Mouse (Mus musculus): ENCODE measurements around the gene Hoxb13.

The Hoxb13 gene

DNA sequence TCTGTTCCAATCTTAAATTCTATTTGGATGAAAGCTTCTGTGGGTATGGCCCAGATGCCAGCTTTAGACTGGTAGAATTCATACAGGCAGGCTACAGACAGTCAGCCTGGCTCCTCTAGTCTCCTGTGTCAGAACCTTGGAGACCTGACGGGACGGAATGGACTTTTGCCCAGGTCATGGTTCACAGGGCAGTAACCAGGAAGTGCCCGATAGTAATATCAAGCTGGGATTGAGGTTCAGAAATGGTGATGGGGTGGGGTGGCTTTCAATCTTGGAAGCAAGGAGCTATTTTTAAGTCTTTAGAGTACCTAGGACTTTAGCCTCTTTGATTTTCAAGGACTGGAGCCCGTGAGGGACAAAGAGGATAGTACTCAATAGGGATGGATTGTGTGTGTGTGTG is 6.8 kb upstream of the Hoxb13 start:
- in situ Hi-C loops (cut with MboI; ENCODE audit: unreplicated experiment in 2 of 2): no loop called here

DNA sequence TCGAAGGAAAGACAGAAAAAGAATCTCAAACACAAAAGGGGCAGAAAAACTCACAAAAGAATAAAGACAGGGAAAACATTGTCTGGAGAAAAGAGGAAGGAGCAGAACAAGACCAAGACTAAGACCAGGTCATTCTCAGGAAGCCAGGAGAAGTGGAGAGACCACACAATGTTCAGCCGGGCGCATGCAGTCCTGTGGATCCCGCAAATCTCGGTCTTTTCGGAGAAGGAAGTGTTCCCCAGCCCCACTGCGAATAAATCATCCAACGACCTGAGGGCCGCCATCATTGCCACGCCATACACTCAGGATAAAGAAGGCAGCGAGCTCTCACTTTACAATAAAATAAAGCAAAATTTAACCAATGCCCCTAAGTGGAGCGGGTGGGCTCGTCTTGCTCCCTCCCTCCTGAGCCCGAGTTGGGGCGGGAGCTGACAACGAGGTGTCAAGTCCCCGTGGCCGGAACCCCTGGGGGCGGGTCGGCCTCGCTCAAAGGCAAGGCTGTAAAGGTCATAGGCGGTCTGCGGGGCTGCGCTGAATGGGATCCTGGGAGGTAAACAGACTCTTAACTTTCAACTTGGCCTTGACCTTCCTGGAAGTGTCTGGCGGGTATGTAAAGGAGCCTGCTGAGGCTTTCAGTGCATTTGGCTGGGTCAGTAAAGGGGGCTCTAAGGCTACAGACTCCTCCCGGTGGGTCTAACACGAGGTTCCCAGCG is 4.2 kb upstream of the Hoxb13 start:
- in situ Hi-C loops (cut with MboI; ENCODE audit: unreplicated experiment in 2 of 2): no loop called here

DNA sequence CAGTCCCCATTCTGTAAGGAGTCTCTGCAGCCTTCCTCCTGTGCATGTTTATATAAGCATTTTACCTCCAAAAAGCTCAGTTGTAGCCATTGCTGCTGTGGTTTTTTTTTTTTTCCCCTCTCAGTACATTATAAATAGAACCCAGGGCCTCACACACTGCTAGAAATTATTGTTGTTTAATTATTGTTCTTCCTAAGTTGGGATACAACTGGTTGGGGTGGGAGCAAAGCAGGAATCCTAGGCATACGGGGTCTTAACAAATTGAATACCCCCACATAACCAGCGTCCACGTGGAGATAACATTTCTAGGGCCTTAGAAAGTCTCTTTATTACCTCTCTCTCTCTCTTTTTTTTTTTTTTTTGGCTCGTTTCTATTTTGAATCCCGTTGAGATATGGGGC is 3.0 kb upstream of the Hoxb13 start:
- in situ Hi-C loops (cut with MboI; ENCODE audit: unreplicated experiment in 2 of 2): no loop called here

DNA sequence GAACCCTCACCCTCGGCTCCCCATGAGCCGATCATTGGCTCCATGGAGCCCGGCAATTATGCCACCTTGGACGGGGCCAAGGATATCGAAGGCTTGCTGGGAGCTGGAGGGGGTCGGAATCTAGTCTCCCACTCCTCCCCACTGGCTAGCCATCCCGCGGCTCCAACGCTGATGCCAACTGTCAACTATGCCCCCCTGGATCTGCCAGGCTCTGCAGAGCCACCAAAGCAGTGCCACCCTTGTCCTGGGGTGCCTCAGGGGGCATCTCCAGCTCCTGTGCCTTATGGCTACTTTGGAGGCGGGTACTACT is 240 bp downstream of the Hoxb13 start:
- in situ Hi-C loops (cut with MboI; ENCODE audit: unreplicated experiment in 2 of 2): no loop called here

DNA sequence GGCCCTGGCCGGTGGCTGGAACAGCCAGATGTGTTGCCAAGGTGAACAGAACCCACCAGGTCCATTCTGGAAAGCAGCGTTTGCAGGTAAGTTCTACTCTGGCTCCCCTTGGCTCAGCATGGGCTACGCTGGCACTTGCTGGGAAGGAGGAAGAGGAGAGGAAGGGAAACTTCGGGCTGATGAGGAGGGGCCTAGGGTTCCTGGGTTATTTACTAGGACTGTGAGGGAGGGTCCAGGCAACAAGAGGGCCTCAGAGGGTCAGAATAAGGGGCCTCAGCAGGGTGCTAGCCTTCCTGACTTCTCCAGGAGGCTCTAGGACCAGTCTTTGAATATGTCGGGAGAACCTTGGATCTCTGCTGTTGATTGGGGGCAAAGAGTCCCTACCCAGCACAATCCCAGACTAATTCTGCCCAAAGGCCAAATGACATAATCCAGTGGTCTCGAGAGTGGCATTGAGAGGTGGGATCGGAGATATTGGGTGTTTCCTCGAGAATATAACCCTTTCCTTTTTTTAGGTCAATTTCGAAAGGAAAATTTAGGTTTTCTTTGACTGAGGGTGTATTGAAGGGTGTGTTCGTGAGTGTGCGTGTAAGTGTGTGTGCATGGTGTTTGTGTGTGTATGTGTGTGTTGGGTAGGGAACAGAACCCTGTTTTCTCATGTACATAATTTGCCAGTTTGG is 985 bp downstream of the Hoxb13 start:
- in situ Hi-C loops (cut with MboI; ENCODE audit: unreplicated experiment in 2 of 2): no loop called here

DNA sequence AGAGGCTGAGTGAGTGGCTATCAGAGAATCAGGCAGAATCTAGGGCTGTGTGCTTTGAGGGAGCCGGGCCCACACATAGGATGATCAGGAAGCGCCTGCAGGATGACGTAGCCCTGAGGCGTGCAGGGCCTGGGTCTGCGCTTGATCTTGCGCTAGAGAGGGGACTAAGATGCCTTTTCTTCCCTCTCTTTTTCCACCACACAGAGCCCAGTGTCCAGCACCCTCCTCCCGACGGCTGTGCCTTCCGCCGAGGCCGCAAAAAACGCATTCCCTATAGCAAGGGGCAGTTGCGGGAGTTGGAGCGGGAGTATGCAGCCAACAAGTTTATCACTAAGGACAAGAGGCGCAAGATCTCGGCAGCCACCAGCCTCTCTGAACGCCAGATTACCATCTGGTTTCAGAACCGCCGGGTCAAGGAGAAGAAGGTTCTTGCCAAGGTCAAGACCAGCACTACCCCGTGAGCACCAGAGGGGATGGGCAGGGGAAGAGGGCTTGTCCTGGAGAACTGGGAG is 1.7 kb downstream of the Hoxb13 start:
- in situ Hi-C loops (cut with MboI; ENCODE audit: unreplicated experiment in 2 of 2): no loop called here

DNA sequence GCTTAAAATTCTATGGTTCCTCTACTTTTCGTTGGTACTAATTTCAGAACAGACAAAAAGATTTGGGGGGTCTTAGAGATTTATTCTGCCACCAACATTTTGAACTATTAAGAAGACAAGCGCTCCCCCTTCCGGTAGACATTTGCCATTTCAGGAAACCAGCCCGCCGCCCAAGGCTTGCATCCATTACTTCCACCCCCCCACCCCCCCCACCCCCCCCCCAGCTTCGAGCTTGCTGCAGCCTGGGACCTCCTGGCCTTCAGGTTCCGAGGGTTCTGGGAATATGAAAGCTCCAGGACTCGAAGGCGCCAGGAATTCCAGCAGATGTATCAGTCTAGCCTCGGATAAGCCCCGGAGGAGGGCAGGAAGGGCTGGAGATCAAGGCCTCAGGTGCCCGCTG is 4.5 kb downstream of the Hoxb13 start:
- in situ Hi-C loops (cut with MboI; ENCODE audit: unreplicated experiment in 2 of 2): no loop called here

DNA sequence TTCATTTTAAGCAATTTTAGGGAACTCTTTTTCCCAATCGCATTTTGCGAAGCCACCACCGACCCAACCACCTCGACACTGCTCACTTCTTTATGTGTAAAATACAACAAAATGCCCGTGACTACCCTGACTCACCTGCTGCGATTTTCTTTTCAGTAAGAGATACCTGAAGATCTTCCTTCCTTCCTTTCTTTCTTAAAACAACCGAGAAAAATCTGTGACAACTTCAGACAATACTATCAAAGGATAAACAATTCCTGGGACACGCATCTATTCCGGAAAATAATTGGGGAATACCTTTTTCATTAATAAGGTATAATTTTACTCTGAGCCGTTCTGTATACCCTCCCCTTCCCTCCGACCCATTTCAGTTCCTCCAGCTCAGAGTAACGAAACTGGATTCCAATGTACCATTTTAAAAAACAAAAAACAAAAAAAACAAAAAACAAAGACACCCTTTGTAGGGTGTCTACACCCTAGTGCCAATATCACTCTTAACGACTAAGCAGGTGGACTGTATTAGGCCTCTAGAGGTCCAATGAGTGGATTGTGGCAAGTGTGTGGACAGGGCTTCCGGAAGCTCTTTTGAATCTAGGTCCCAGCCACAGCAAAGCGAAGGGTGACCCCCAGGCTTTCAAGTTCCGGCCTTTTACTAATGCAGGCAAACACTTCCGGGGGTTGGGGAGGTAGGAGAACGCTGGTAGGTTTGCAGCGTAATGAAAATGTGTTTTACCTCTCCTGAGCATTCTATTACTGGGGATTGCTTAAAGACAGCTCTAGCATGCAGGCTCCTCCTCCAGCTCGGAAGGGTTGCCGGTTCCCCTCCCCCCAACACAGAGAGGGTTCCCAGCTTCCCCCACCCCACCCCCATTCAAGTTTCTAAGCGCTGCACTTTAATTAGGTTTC is 5.3 kb downstream of the Hoxb13 start:
- in situ Hi-C loops (cut with MboI; ENCODE audit: unreplicated experiment in 2 of 2): no loop called here

DNA sequence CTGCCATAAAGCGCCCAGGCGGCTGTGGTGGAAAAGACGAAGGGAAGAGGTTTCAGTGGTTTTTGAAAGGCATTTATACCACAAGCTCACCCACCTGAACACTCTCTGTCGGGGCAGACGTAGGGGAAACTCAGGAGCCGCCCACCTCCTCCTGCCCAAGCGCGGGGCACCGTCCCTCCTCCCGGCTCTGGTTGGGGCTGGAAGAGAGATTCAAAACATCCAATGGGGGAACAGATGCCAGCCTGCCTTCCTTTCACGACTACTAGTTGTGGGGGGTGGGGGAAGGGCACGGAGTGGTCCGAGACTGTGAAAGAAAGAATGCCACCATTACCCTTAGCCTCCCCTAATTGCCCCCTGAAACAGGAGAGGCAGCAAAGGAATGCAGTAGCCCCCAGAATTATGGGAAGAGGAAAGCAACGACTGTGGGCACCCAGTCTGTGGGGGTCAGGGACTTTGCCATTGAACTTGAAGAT is 6.1 kb downstream of the Hoxb13 start:
- in situ Hi-C loops (cut with MboI; ENCODE audit: unreplicated experiment in 2 of 2): no loop called here

DNA sequence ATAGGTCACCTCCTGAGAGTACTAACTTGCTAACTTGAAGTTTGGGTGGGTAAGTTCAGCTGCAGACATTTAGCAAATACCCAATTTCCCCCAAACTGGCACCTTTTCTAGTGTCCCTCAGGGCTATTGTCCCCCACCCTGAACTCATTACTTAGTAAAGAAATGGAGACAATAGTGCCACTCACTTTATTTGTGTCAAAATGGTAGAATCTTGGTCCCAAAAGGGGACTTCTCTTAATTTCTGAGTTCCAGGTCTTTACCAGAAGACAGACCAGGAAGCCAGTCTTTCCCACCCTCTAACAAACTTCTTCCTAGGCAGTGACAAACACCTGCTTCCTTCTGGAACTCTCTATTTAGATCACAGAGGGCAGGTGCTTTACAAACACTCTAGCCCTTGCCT is 7.6 kb downstream of the Hoxb13 start:
- in situ Hi-C loops (cut with MboI; ENCODE audit: unreplicated experiment in 2 of 2): no loop called here

DNA sequence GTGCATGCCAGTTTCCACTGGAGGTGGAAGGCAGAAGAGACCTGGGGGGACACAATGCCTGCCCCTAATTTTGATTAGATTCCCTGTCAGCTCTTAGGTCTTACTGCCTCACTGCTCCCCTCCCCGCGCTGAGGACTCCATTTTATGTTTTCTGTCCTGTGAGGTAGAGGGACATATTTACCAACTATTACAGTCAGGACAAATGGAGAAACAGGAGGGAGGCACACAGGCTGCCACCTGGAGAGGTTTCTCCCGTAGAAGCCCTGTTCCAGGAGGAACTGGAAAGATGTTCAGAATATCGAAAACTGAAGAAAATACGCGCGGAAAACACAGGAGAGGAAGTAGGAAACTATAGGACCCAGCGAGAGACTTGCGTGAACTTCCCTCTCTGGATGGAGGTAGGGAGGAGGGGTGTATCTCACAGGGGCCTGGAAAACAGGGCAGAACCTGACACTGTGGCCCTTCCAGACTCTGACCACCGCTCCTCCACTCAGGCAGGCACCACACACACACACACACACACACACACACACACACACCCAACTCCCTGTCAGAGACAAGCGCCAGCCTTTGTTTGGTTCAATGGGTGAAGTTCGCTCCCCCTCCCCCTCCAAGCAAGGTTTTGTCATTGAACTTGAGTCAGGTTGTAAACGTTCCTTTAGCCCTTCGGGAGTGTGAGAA is 8.4 kb downstream of the Hoxb13 start:
- in situ Hi-C loops (cut with MboI; ENCODE audit: unreplicated experiment in 2 of 2): no loop called here

DNA sequence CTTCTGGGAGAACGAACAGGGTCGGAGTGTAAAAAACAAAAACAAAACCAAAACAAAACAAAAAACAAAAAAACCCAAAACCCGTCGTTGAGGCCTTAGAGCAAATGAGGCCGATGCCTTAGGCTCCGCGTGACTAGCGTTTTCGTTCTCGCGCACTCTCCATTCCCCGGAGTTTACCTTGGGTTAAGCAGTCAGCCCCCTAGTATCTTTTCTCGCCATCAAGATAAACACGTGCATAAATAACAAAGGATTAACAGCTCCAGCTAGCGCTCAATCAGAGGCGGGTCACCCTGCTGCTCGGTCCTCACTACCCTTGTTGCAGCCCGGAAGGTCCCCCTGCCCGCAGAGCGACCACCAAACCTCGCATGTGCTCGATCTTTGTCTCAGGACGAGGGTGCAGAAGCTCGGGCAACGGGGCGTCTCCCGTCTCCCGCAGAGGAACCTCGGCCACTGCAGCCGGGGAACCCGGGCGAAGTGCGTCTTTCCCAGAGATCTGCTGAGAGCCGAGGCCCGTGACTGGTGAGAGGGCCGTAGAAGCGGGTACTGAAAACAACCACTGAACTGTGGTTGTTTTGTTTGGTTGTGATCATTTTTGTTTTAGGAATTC is 9.2 kb downstream of the Hoxb13 start:
- in situ Hi-C loops (cut with MboI; ENCODE audit: unreplicated experiment in 2 of 2): no loop called here

DNA sequence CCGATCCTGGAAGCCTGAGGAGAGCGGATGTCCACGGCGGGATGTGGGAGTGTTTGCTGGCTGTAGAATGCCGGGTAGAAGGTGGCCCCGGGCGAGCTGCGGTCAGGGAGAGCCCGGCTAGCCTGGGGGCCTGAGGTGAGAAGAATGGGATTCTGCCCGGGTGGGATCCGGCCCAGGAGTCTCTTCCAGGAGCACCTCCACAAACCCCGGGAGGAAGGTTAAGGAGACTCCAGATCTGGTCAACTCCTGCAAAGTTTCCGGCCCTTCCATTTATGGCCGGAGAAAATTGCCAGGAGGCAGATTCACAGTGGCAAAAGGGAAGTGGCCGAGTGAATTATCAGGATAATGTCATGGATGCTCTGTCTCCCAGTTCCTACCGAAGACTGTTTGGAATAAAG is 9.7 kb downstream of the Hoxb13 start:
- in situ Hi-C loops (cut with MboI; ENCODE audit: unreplicated experiment in 2 of 2): no loop called here

DNA sequence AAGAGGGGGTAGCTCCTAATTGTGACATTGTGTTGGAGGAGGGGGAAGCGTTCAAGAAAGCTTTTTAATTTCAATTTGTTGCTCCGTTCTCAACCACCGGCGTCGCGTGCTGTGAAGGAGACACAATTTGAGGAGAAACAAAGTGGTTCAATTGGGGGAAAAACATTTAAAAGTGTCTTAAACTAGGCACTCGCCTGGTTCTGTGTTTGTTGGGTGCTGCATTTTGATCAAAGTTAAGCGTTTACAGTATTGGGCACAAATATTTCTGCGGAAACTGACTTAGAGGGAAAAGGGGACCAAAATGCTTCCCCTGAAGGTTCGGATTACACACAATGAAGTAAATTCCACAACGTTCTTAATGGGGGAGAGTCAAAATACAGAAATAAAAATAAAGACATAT is 10.2 kb downstream of the Hoxb13 start:
- in situ Hi-C loops (cut with MboI; ENCODE audit: unreplicated experiment in 2 of 2): no loop called here

DNA sequence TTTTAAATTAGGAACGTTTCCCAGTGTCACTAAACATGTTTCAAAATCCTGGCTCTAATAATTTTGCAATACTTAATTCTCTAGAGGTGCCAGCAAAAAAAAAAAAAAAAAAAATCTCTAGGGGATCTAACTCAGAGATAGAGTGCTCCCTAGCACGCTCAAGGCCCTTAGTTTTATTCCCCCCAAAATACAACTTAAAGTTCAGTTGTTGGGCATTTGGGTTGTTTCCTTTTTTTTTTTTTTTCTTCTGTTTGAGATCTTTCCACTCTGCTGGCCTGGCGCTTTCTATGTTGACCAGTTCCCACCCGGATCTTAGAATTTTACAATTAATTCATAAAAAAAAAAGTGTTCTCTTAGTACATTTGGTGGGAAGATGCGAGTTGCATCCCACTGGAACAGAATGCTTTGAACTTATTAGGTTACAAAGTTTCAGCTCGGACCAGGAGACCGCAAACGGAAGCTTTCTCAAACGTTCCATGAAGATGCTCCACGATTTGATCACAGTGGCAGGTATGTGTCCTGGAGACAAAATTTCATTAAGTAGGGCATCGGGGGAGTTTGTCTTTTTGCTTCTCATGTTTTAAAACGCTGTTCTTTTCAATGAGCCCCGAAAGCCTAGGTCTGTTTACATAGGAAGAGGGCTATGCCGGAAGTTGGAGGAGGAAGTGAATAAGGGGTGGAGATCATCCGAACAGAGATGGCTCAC is 11.5 kb downstream of the Hoxb13 start:
- in situ Hi-C loops (cut with MboI; ENCODE audit: unreplicated experiment in 2 of 2): no loop called here

DNA sequence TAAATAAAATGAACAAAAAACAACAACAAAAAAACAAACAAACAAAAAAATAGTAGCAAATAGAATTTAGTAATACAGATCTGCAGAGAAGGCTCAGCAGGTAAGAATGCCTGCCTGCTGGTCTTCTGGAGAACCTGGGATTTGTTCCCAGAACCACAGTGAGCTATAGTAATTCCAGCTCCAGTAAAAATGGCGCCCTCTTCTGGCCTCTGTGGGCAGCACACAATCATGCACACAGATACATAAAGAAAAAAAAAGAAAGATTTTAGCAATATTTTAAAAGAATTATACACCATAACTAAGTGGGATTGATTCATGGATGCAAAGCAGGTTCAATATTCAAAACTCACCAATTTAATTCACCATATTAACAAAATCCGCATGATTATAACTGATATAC is 29.7 kb downstream of the Hoxb13 start:
- in situ Hi-C loops (cut with MboI; ENCODE audit: unreplicated experiment in 2 of 2): no loop called here

DNA sequence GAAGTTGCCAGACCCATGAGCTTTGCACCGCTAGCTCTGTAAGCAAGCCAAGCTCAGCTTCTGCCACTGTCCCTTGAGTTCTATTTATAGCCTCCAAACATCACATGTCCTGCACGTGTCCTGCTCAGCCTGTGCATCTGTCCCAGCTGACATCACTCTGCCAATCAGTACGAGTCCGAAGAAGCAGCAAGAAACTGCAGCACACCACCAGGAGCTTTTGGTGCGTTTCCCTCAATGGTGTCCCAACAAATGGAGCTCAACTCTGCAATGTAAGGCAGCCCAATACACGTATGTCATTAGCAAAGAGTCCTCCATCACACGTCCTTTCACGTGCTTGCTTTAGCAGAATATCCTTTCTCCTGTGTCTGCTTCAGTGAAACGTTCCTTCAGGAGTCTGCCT is 33.6 kb downstream of the Hoxb13 start:
- in situ Hi-C loops (cut with MboI; ENCODE audit: unreplicated experiment in 2 of 2): loop anchor here (25.0 kb wide), 2 partner anchors 440 to 990 kb away; no protein-coding TSS in a partner anchor

DNA sequence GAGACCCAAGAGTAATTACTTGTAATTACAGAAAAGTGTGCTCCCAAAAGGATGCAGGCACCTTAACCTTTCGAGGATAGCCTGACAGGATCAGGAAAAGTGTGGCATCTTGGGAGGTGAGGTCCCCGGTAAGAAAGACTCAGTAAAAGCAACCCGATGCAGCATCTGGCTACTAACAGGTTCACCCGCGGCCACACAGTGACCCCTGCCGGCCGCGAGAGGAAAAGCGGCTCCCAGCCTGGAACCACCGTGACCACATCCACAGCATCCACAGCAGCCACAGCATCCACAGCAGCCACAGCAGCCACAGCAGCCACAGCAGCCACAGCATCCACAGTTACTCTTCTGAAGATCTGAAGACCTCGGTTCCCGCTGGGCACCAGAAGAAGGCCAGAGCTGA is 40.8 kb downstream of the Hoxb13 start:
- in situ Hi-C loops (cut with MboI; ENCODE audit: unreplicated experiment in 2 of 2): loop anchor here (5.0 to 25.0 kb wide), 6 partner anchors 90 to 998 kb away; no protein-coding TSS in a partner anchor

DNA sequence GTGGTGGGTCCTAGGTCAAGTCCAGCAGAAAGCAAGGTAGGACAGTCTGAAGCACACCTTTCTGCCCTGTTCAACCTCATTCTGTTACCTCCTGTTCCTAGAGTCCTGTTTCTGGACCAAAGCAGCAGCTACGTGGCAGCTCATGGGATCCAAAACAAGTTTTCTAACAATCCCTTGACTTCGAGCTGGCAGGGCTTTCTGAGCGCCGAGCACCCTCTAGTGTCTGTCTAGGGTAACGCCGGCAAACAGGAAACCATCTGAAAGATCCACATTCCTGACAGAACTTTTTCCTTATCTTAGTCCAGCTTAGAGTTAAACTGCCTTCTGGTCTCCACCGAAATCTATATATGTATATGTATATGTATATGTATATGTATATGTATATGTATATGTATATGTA is 46.1 kb downstream of the Hoxb13 start:
- in situ Hi-C loops (cut with MboI; ENCODE audit: unreplicated experiment in 2 of 2): loop anchor here (25.0 kb wide), 2 partner anchors 453 to 1003 kb away; no protein-coding TSS in a partner anchor

Measured in v-Abl transformed pro-B cells (cell line).